Mouse (Mus musculus): ENCODE measurements around the gene Plekha1. TPM values are rescaled to one million over a fixed set of nuclear protein-coding genes. Genes with fewer than 3 reads are reported as not detected.

Gene Plekha1
- total RNA-seq, 2 experiments from 2014 or later = 3.1 to 7.8 TPM

- ATAC-seq (replicated peaks; ENCODE audit: low FRiP score, poor library complexity, severe bottlenecking) = no peak
Observed at GRCm38 (mm10) chr7:130948563-130949208, 83.1 kb downstream of the Plekha1 start.

- ATAC-seq (replicated peaks; ENCODE audit: low FRiP score, poor library complexity, severe bottlenecking) = no peak
Observed at GRCm38 (mm10) chr7:130949331-130949751, 83.8 kb downstream of the Plekha1 start.

GRCm38 (mm10) chr7:130950482-130950881 is 84.9 kb downstream of the Plekha1 start:
- no peak for ATAC-seq (replicated peaks; ENCODE audit: low FRiP score, poor library complexity, severe bottlenecking)

GRCm38 (mm10) chr7:130951004-130951403 is 85.4 kb downstream of the Plekha1 start:
- no peak for ATAC-seq (replicated peaks; ENCODE audit: low FRiP score, poor library complexity, severe bottlenecking)

GRCm38 (mm10) chr7:130953376-130953775 is 87.8 kb downstream of the Plekha1 start:
- no peak for ATAC-seq (replicated peaks; ENCODE audit: low FRiP score, poor library complexity, severe bottlenecking)

GRCm38 (mm10) chr7:130954177-130954601 is 88.6 kb downstream of the Plekha1 start:
- no peak for ATAC-seq (replicated peaks; ENCODE audit: low FRiP score, poor library complexity, severe bottlenecking)

GRCm38 (mm10) chr7:130958551-130958950 is 93.0 kb downstream of the Plekha1 start:
- ATAC-seq (replicated peaks; ENCODE audit: low FRiP score, poor library complexity, severe bottlenecking) = no peak

- no peak for ATAC-seq (replicated peaks; ENCODE audit: low FRiP score, poor library complexity, severe bottlenecking)
Observed at GRCm38 (mm10) chr7:130959868-130960267, 94.3 kb downstream of the Plekha1 start.

GRCm38 (mm10) chr7:130961429-130961828 is 95.9 kb downstream of the Plekha1 start:
- ATAC-seq (replicated peaks; ENCODE audit: low FRiP score, poor library complexity, severe bottlenecking) = no peak

Other genes starting within 250 kb of the Plekha1 start
- gene Btbd16, start 91.7 kb upstream of the Plekha1 start, total RNA-seq (2015; ENCODE audit: low replicate concordance) = not detected in 2 replicates
- not detected in 2 replicates for gene Btbd16, start 91.7 kb upstream of the Plekha1 start, total RNA-seq (2017; ENCODE audit: low replicate concordance)
- gene Htra1, start 70.4 kb downstream of the Plekha1 start, total RNA-seq (2015; ENCODE audit: low replicate concordance) = not detected in 2 replicates
- not detected in 2 replicates for gene Htra1, start 70.4 kb downstream of the Plekha1 start, total RNA-seq (2017; ENCODE audit: low replicate concordance)
- not detected in 2 replicates for gene Dmbt1, start 166.3 kb downstream of the Plekha1 start, total RNA-seq (2015; ENCODE audit: low replicate concordance)
- not detected in 2 replicates for gene Dmbt1, start 166.3 kb downstream of the Plekha1 start, total RNA-seq (2017; ENCODE audit: low replicate concordance)

Data from erythroblast, adult 5-6 weeks (primary cell).